Mouse (Mus musculus) kidney, adult 2 months (tissue): ENCODE results near the gene Nin. TPM values are rescaled to one million over a fixed set of nuclear protein-coding genes. Genes with fewer than 3 reads are reported as not detected.
"Not testable (repeated sequence)": the region's sequence is repeated elsewhere in the genome, so short reads cannot be mapped to it uniquely, and the experiment has no call there.

Source experiments
- DNase-seq: peaks from one replicate; pipeline ENCODE4 v3.0.0; 2021
- H3K27ac ChIP-seq: fragments of 200-500 bp; 2 replicates; pipeline ENCODE4 v1.5.1; 2012; ENCODE audit warnings: low read depth, low read length, control low read depth, inconsistent platforms; ENCODE audit not compliant: insufficient read depth
- H3K27me3 ChIP-seq: fragments of 200-500 bp; replicated peaks from 2 replicates; pipeline ENCODE4 v1.6.1; 2012; ENCODE audit warnings: mild to moderate bottlenecking, moderate library complexity, low read length, inconsistent platforms; ENCODE audit not compliant: control insufficient read depth, insufficient read depth
- H3K36me3 ChIP-seq: fragments of 200-500 bp; 2 replicates; pipeline ENCODE4 v1.6.1; 2012; ENCODE audit warnings: mild to moderate bottlenecking, moderate library complexity, low read length, inconsistent platforms; ENCODE audit not compliant: control insufficient read depth, insufficient read depth
- H3K4me1 ChIP-seq: fragments of 200-500 bp; 2 replicates; pipeline ENCODE4 v1.6.1; 2011; ENCODE audit warnings: low read length; ENCODE audit not compliant: control insufficient read depth, insufficient read depth
- H3K4me3 ChIP-seq: fragments of 200-500 bp; 2 replicates; pipeline ENCODE4 v1.5.1; 2011; ENCODE audit warnings: mild to moderate bottlenecking, low read depth, low read length, control low read depth; ENCODE audit not compliant: insufficient read depth
- CTCF ChIP-seq: fragments of 200-500 bp; conservative IDR thresholded peaks from 2 replicates; pipeline ENCODE4 v1.5.1; 2011; ENCODE audit warnings: low read depth, mild to moderate bottlenecking, control low read depth, low read length, moderate library complexity, mixed read lengths; ENCODE audit not compliant: insufficient read depth, insufficient read length
- POLR2A ChIP-seq: fragments of 200-500 bp; IDR thresholded peaks from one replicate; pipeline ENCODE4 v1.6.1; 2011; ENCODE audit warnings: low read depth, low read length, control low read depth
- WGBS: fragments of 180-500 bp; shearing (Covaris S2); methylation state at CpG from one replicate; pipeline ENCODE4 v1.1.7; 2018; 5-methylcytosine and 5-hydroxymethylcytosine counted together
- polyA plus RNA-seq: library from polyadenylated mRNA; depleted of rRNA; stranded (reverse); fragments of >200 nt; gene quantifications from 2 replicates; pipeline ENCODE4 v1.2.3, GENCODE M21; 2012

Nin gene
- polyA plus RNA-seq, 1 experiment: 4.9 TPM

DNA sequence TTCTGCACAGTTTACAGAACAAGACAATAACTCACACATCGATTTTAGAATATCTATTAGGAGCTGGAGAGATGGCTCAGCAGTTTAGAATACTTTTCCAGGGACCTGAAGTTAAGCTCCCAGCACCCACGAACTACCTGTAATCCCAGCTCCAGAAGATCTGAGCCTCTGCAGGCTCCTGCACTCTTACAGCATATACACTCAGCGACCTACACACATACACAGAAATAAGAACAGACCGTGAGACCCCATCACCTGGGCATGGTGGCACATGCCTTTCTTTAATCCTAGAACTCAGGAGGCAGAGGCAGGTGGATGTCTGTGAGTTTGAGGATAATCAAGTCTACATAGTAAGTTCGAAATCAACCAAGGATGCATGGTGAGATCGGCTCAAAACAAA is 32.1 kb upstream of the Nin start:
- 87% methylated on average over 6 of the region's 6 CpGs for WGBS
- no peak overlapping the region for H3K27ac ChIP-seq
- peaks cover 4% of the 10 kb centered on the region; the same call in 1 of the 2 replicates for H3K4me1 ChIP-seq
- H3K4me3 ChIP-seq: no peak overlapping the region
- H3K27me3 ChIP-seq: no peaks in the 10 kb centered on the region
- TF ChIP-seq POLR2A (no peak), CTCF (no peak)
- no peak for DNase-seq
- H3K36me3 ChIP-seq: no peaks in the 10 kb centered on the region

GRCm38 (mm10) chr12:70144637-70145448 is 31.3 kb upstream of the Nin start:
- Histone ChIP-seq H3K27ac (peak overlapping the region; percentile 46; the same call in 1 of the 2 replicates), H3K4me1 (peaks cover 4% of the 10 kb centered on the region; the same call in 1 of the 2 replicates), H3K4me3 (no peak overlapping the region), H3K27me3 (no peaks in the 10 kb centered on the region), H3K36me3 (no peaks in the 10 kb centered on the region)
- TF ChIP-seq CTCF (peak; percentile 49), POLR2A (no peak)
- WGBS: 34% methylated on average over 20 of the region's 20 CpGs
- DNase-seq: peak; percentile 66

DNA sequence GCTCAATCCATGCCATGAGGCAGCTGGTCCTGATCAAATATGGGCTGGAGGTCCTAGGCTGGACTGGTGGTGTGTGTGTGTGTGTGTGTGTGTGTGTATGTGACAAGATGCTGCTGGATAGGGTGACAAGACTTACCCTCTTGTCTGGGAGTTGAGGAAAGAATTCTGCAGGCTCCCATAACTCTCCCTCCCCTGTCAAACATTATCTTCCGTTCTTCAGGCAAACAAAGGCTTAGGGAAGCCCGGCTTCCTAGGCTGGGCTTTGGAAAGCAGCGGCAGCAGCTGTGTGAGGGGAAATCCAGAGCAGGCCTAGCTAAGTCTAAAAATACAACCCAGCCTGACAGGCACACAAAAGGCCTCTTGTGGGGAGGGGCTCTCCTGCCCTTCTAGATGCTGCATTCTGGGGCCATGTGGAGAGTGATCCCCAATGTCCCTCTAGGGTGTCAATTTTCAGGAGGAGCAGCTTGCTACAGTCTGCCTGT is 30.6 kb upstream of the Nin start:
- DNase-seq: peak; percentile 70
- H3K27ac ChIP-seq: peak overlapping the region; percentile 46; the same call in 1 of the 2 replicates
- WGBS: 36% methylated on average over 3 of the region's 3 CpGs
- not testable (repeated sequence) for H3K4me1 ChIP-seq, H3K4me3 ChIP-seq, H3K27me3 ChIP-seq, H3K36me3 ChIP-seq

- TF ChIP-seq CTCF: no peak
- TF ChIP-seq POLR2A: no peak
- DNase-seq: no peak
- 91% methylated on average over 5 of the region's 5 CpGs for WGBS
- no peak overlapping the region for H3K27ac ChIP-seq
- no peaks in the 10 kb centered on the region for H3K27me3 ChIP-seq
- no peaks in the 10 kb centered on the region for H3K36me3 ChIP-seq
- no peak overlapping the region for H3K4me3 ChIP-seq
- no peaks in the 10 kb centered on the region for H3K4me1 ChIP-seq
These were observed 27.6 kb upstream of the Nin start for GRCm38 (mm10) chr12:70140993-70141576.

GRCm38 (mm10) chr12:70140542-70140941 is 27.0 kb upstream of the Nin start:
- Histone ChIP-seq H3K27me3 (no peaks in the 10 kb centered on the region), H3K4me3 (no peak overlapping the region), H3K36me3 (no peaks in the 10 kb centered on the region), H3K4me1 (no peaks in the 10 kb centered on the region), H3K27ac (no peak overlapping the region)
- peak; percentile 23 for DNase-seq
- no peak for TF ChIP-seq POLR2A
- TF ChIP-seq CTCF: no peak
- WGBS: 94% methylated on average over 5 of the region's 5 CpGs

- DNase-seq: no peak
- Histone ChIP-seq H3K36me3 (no peaks in the 10 kb centered on the region), H3K4me1 (no peaks in the 10 kb centered on the region), H3K27me3 (no peaks in the 10 kb centered on the region), H3K27ac (no peak overlapping the region), H3K4me3 (no peak overlapping the region)
- WGBS: 70% methylated on average over 4 of the region's 4 CpGs
- no peak for TF ChIP-seq POLR2A
These were observed 26.4 kb upstream of the Nin start for GRCm38 (mm10) chr12:70139871-70140270.

DNA sequence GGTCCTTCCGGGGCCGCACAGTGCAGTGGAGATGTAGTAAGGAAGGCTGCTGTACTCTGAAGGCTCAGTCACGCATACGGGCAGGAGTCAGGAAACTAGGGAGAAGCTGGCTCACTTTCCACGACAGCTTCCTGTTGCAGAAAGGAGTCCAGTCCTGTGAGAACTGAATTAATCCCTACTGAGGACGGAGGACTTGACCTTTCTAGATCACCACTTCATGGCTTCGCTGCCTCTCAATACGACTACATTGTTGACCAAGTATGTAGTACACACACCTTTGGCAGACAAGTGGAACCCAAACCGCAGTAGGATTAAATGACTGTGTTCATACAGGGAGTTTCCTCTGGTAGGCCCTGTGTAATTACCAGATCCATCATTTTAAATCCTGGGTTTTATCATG is 24.1 kb upstream of the Nin start:
- no peak for DNase-seq
- WGBS: 59% methylated on average over 9 of the region's 9 CpGs
- H3K27me3 ChIP-seq: no peaks in the 10 kb centered on the region
- H3K4me3 ChIP-seq: no peak overlapping the region
- no peak for TF ChIP-seq CTCF
- TF ChIP-seq POLR2A: no peak
- no peaks in the 10 kb centered on the region for H3K36me3 ChIP-seq
- H3K4me1 ChIP-seq: no peaks in the 10 kb centered on the region
- H3K27ac ChIP-seq: no peak overlapping the region

- no peak for DNase-seq
- no peaks in the 10 kb centered on the region for H3K27me3 ChIP-seq
- no peaks in the 10 kb centered on the region for H3K4me1 ChIP-seq
- H3K36me3 ChIP-seq: no peaks in the 10 kb centered on the region
- 84% methylated on average over 4 of the region's 4 CpGs for WGBS
- TF ChIP-seq CTCF (no peak), POLR2A (no peak)
- no peak overlapping the region for H3K27ac ChIP-seq
- no peak overlapping the region for H3K4me3 ChIP-seq
These were observed 23.6 kb upstream of the Nin start for GRCm38 (mm10) chr12:70137095-70137494.
